Mouse (Mus musculus) neural tube, embryonic 10.5 days (tissue): Measurements from ENCODE around the gene H2-DMa.
A peak's percentile ranks its signal among the peaks of the same experiment; 100 is the strongest.

Source experiments
- DNase-seq: peaks from one replicate; pipeline ENCODE4 v3.0.0-alpha.2; 2017; ENCODE audit warnings: low spot score; ENCODE audit errors: extremely low spot score

Gene H2-DMa

GRCm38 (mm10) chr17:34144960-34145371, 25.6 kb downstream of the H2-DMa start:
- no peak for DNase-seq

GRCm38 (mm10) chr17:34152923-34153322, 33.6 kb downstream of the H2-DMa start, which contains the start of gene H2-DMb1:
Gene H2-DMb1, plus strand, starts transcription at chr17:34153072.
- DNase-seq = no peak

- DNase-seq = no peak
Measured at GRCm38 (mm10) chr17:34155534-34155933, 36.2 kb downstream of the H2-DMa start.

GRCm38 (mm10) chr17:34164202-34164895, 45.0 kb downstream of the H2-DMa start:
- DNase-seq = no peak

GRCm38 (mm10) chr17:34165033-34165730, 45.8 kb downstream of the H2-DMa start:
- DNase-seq = no peak

- peak; percentile 31 for DNase-seq
Measured at GRCm38 (mm10) chr17:34169279-34169678, 49.9 kb downstream of the H2-DMa start.

GRCm38 (mm10) chr17:34170487-34170876, 51.1 kb downstream of the H2-DMa start:
- no peak for DNase-seq

- DNase-seq = peak; percentile 78
Measured at GRCm38 (mm10) chr17:34170877-34171498, 51.6 kb downstream of the H2-DMa start.

- DNase-seq = no peak
Measured at GRCm38 (mm10) chr17:34172528-34172927, 53.2 kb downstream of the H2-DMa start.

GRCm38 (mm10) chr17:34174075-34174474, 54.7 kb downstream of the H2-DMa start:
- DNase-seq = no peak

GRCm38 (mm10) chr17:34177179-34177578, 57.8 kb downstream of the H2-DMa start:
- DNase-seq = no peak

GRCm38 (mm10) chr17:34179019-34179418, 59.7 kb downstream of the H2-DMa start:
- DNase-seq = no peak

GRCm38 (mm10) chr17:34179913-34180859, 60.8 kb downstream of the H2-DMa start:
- DNase-seq = no peak

- no peak for DNase-seq
Measured at GRCm38 (mm10) chr17:34183564-34184219, 64.4 kb downstream of the H2-DMa start.

- DNase-seq = no peak
Measured at GRCm38 (mm10) chr17:34185526-34185925, 66.2 kb downstream of the H2-DMa start.

- no peak for DNase-seq
Measured at GRCm38 (mm10) chr17:34186885-34187260, 67.5 kb downstream of the H2-DMa start.

- peak; percentile 91 for DNase-seq
Measured at GRCm38 (mm10) chr17:34187261-34187916, 68.0 kb downstream of the H2-DMa start, which contains the start of the genes Tap1 and Psmb9. Gene Tap1, plus strand, starts transcription at chr17:34187553. Gene Psmb9, minus strand, starts transcription at chr17:34187764.

- peak; percentile 29 for DNase-seq
Measured at GRCm38 (mm10) chr17:34188010-34188409, 68.7 kb downstream of the H2-DMa start.
